Mouse (Mus musculus) embryonic facial prominence, embryonic 10.5 days (tissue): ENCODE data around the gene Gpbp1. TPM values are rescaled to one million over a fixed set of nuclear protein-coding genes. Genes with fewer than 3 reads are reported as not detected.

Experiments
- DNase-seq: peaks from one replicate; pipeline ENCODE4 v3.0.0-alpha.2; 2017; ENCODE audit warnings: low spot score
- H3K27ac ChIP-seq: fragments of 300-500 bp; sonication (generic); replicated peaks from 2 replicates; pipeline ENCODE4 v1.5.1; 2016; ENCODE audit warnings: mild to moderate bottlenecking
- H3K27me3 ChIP-seq: fragments of 300-500 bp; sonication (generic); replicated peaks from 2 replicates; pipeline ENCODE4 v1.6.1; 2016; ENCODE audit warnings: low read depth, mild to moderate bottlenecking; ENCODE audit not compliant: poor library complexity, severe bottlenecking
- H3K36me3 ChIP-seq: fragments of 300-500 bp; sonication (generic); replicated peaks from 2 replicates; pipeline ENCODE4 v1.6.1; 2016; ENCODE audit warnings: mild to moderate bottlenecking, moderate library complexity
- H3K4me1 ChIP-seq: fragments of 300-500 bp; sonication (generic); 2 replicates; pipeline ENCODE4 v1.6.1; 2016
- H3K4me3 ChIP-seq: fragments of 300-500 bp; sonication (generic); 2 replicates; pipeline ENCODE4 v1.5.1; 2016; ENCODE audit warnings: mild to moderate bottlenecking, moderate library complexity
- H3K9me3 ChIP-seq: fragments of 300-500 bp; sonication (generic); 2 replicates; pipeline ENCODE4 v1.6.1; 2016; ENCODE audit warnings: mild to moderate bottlenecking
- WGBS: fragments of 180-500 bp; shearing (Covaris S2); methylation state at CpG from one replicate; pipeline ENCODE4 v1.1.7; 2016; 5-methylcytosine and 5-hydroxymethylcytosine counted together
- polyA plus RNA-seq: library from polyadenylated mRNA; unstranded; fragments of >200 nt; fragmentation: Nextera tagmentation; extraction: Ambion mirVana; gene quantifications from 2 replicates; pipeline ENCODE4 v1.2.1, GENCODE M21; 2016

Gpbp1 gene
- polyA plus RNA-seq, 1 experiment from 2014 or later = 101 TPM

DNA sequence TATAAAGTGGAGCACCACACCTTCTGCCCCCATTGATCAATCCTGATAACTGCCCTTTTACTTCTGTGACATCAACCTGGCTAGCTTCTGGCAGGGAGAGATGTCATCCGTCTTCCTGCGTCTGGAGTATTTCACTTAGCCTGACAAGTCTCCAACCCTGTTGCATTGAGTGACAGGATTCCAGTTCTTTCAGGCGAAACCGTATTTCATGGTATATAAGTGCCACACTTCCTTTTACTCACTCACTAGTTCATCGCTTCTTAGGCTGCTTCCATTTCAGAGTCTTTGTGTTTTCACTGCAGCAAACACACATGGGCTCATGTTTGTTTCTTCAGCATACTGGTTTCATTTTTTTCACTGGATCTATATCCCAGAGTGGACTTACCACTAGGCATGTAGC is 19.5 kb upstream of the Gpbp1 start:
- H3K36me3 ChIP-seq = no peaks in the 10 kb centered on the region
- no peaks in the 10 kb centered on the region for H3K9me3 ChIP-seq
- H3K27ac ChIP-seq = no peak overlapping the region
- peaks cover 6% of the 10 kb centered on the region for H3K4me1 ChIP-seq
- H3K4me3 ChIP-seq = no peak overlapping the region
- H3K27me3 ChIP-seq = no peaks in the 10 kb centered on the region
- peak; percentile 21 for DNase-seq
- WGBS = 19% methylated on average over 5 of the region's 5 CpGs

DNA sequence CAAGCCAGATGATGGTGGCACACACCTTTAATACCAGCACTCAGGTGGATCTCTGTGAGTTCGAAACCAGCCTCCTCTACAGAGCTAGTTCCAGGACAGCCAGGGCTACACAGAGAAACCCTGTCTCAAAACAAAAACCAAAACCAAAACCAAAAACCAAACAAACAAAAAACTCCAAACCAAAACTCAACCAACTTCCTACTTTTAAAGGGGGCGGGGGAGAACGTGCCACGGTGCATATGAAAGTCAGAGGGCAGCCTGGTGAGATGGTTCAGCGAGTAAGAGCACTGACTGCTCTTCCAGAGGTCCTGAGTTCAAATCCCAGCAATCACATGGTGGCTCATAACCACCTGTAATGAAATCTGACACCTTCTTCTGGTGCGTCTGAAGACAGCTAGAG is 18.7 kb upstream of the Gpbp1 start:
- Histone ChIP-seq H3K27me3 (no peaks in the 10 kb centered on the region), H3K4me3 (no peak overlapping the region), H3K9me3 (no peaks in the 10 kb centered on the region), H3K4me1 (peaks cover 6% of the 10 kb centered on the region), H3K36me3 (no peaks in the 10 kb centered on the region), H3K27ac (no peak overlapping the region)
- 80% methylated on average over 6 of the region's 6 CpGs for WGBS
- DNase-seq = no peak

DNA sequence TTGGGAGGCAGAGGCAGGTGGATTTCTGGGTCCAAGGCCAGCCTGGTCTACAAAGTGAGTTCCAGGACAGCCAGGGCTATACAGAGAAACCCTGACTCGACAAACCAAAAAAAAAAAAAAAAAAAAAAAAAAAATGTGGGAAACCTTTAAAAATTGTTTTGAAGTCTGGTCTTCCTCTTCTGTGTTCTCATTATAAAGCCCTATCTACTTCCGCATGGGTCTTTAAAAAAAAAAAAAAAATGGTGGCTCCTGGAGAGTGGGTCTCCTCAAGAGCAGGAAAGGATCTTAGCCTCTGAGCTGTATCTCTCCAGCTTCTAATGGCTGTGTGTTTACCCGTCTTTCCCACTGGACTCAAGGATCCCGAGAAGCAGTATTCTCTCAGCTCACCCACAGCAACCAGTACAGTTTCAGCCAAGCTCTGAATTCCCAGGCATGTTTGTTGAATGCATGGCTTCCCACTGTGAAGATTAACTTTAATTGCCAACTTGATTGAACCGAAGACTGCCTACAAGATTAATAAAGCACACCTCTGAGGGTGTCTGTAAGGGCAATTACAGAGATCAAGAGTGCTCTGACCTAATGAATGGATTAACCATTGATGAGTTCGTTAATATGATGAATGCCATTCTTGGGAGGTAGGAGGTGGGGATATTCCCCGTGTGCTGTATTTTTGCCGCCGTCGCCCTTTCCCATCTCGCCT is 4.6 kb upstream of the Gpbp1 start:
- DNase-seq = no peak
- Histone ChIP-seq H3K27me3 (peaks cover 38% of the 10 kb centered on the region), H3K4me3 (no peak overlapping the region), H3K9me3 (no peaks in the 10 kb centered on the region), H3K4me1 (peaks cover 11% of the 10 kb centered on the region; the same call in 1 of the 2 replicates), H3K36me3 (no peaks in the 10 kb centered on the region), H3K27ac (no peak overlapping the region)
- WGBS = 53% methylated on average over 11 of the region's 11 CpGs

DNA sequence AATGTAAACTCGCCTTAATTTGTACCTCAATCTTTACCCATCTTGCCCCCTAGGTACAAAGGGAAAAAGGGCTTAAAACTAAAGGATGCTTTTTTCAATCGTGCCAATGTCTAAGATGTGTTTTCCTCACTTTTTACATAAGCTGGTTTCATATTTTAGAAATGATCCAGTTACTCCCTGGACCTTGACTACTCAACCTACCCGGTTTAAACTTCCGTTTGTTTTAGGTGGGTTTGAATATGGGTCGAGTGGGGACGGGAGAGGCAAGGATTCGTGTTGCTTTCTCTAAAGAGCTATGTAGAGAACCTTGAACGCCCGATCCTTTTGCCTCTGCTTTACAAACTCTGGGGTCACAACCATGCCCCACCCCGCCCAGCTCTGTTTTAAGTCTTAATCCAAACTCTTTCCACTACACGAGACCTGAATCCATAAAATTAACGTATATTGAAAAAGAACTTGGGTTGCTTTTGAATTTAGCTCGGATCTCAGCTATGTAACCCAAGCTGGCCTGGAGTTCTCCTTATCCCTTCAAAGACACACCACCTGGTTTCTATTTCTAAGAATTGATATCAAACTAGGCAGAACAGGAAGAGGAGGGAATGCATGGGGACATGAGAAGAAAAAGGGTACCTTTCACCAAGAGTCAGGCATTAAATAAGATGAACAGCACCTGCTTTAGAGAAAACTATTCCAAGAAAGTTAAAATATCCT is 1.3 kb upstream of the Gpbp1 start:
- Histone ChIP-seq H3K4me3 (peak overlapping the region; percentile 95), H3K36me3 (no peaks in the 10 kb centered on the region)
- WGBS = 24% methylated on average over 13 of the region's 13 CpGs

DNA sequence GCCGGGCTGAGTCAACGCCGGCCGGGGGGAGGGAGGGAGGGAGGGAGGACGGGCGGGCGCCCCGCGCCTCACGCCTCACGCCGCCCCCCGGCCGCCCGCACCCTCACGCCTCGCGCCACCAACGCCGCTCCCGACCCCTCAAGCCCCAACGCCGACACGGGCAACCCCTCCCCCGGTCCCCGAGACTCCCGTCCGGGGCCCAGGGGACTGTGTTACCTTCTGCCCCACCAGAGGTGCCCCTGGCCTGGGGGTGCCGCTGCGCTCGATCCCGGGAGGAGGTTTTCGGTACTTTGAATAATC is 459 bp downstream of the Gpbp1 start:
- no peaks in the 10 kb centered on the region for H3K9me3 ChIP-seq
- peaks cover 30% of the 10 kb centered on the region for H3K27me3 ChIP-seq
- H3K36me3 ChIP-seq = 0 out of 2 replicates have a peak, but pooled peaks cover 2% of the 10 kb centered on the region
- H3K4me1 ChIP-seq = peaks cover 38% of the 10 kb centered on the region
- H3K4me3 ChIP-seq = peak overlapping the region; percentile 95
- WGBS = 0% methylated on average over 27 of the region's 33 CpGs
- peak overlapping the region; percentile 99 for H3K27ac ChIP-seq
- no peak for DNase-seq

More for the DNA sequence above, 1.3 kb upstream of the Gpbp1 start:
- peaks cover 38% of the 10 kb centered on the region for H3K27me3 ChIP-seq
- peaks cover 21% of the 10 kb centered on the region for H3K4me1 ChIP-seq
- no peaks in the 10 kb centered on the region for H3K9me3 ChIP-seq
- DNase-seq = peak; percentile 11
- no peak overlapping the region for H3K27ac ChIP-seq

DNA sequence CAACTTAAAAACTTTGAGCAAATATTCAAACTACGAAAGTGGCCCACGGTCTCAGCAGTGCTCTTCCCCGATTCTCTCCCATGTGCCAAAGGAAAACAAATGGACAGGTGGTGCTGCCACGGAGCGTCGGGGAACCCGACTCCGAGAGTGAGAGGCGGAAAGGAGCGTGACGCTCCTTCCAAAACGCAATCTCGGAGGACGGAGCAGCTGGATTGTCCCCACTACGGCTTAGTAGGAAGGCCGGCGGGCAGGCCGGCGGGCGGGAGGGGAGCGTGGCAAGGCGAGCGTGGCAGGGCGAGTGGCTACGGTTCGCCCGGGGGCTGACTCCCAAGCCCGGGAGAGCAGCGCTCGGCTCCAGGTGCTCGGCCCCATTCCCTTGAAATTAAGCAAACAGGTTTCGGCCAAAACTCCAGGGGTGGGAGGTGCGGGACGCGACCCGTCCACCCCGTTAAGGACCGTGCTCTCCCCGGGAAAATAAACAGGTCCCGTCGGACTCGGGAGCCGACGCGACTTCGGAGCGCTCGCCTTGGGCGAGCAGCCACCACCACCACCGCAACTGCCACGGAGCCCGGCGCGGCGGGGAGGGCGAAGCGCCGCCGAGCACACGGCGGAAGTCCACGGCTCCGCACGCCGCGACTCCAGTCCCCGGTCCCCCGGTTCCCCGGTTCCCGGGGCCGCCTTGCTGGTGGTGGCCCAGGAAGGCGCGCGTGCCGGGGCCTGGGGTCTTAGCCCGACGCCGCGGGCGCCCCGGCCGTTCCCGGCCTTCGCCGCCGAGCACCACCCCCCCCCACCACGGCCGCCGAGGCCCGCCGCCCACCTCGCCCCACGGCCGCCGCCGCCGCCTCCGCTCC is 1.0 kb downstream of the Gpbp1 start:
- Histone ChIP-seq H3K36me3 (0 out of 2 replicates have a peak, but pooled peaks cover 7% of the 10 kb centered on the region), H3K9me3 (no peaks in the 10 kb centered on the region), H3K4me3 (peak overlapping the region; percentile 95), H3K27ac (peak overlapping the region; percentile 99), H3K27me3 (peaks cover 30% of the 10 kb centered on the region), H3K4me1 (peaks cover 41% of the 10 kb centered on the region)
- WGBS = under 1% methylated on average over 93 of the region's 98 CpGs
- DNase-seq = peak; percentile 65

DNA sequence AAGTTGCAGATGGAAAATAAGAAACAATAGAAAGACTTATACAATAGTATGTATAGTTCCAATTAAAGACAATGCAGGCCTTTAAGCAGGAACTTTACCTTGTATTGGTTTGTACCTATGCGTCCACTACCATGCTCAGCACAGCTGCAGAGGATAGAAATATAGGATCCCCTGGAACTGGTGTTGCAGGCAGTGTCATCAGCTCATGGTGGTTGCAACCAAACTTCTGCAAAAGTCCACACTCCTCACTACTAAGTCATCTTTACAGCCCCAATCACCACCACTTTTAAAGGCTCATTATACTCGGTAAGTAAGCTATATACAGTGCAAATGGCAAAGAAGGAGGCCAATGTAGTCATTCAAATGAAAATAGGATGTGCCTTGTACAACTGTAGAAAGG is 12.2 kb downstream of the Gpbp1 start:
- Histone ChIP-seq H3K27ac (no peak overlapping the region), H3K4me3 (no peak overlapping the region), H3K27me3 (no peaks in the 10 kb centered on the region), H3K36me3 (peaks cover 42% of the 10 kb centered on the region), H3K4me1 (no peaks in the 10 kb centered on the region), H3K9me3 (no peaks in the 10 kb centered on the region)
- DNase-seq = no peak
- 92% methylated on average over 2 of the region's 2 CpGs for WGBS

DNA sequence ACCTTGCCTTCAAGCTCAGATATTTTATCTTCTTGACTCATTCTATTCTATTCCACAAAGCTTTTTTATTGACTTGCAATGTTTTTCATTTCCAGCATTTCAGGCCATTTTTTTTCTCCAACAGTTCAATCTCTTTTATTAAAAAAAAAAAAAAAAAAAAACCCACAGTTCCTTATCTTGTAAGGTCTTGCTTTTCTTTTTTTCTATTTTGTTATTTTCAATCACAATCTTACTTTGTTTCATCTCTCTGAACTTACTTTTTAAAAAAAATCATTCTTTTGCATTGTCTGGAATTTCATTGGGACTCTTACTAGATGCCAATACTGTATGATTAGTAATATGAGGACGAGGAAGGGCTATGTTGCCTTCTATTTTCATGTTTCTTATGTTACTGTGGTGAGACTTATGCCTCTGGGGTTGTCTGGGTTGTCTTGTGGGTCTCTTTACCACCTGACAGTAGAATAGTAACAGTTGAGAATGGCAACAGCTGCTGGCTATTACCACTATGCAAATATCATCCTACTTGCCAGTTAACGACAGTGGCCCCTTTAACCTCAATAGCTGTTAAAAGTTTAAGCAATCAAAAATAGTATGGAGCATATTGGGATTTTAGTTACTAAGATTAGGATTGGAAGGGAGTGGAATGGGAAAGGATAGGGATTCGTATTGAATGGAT is 19.2 kb downstream of the Gpbp1 start:
- H3K4me3 ChIP-seq = no peak overlapping the region
- H3K27ac ChIP-seq = no peak overlapping the region
- no peaks in the 10 kb centered on the region for H3K4me1 ChIP-seq
- H3K9me3 ChIP-seq = no peaks in the 10 kb centered on the region
- peaks cover 28% of the 10 kb centered on the region for H3K36me3 ChIP-seq
- no peaks in the 10 kb centered on the region for H3K27me3 ChIP-seq
- WGBS = 85% methylated on average over 3 of the region's 3 CpGs
- no peak for DNase-seq

DNA sequence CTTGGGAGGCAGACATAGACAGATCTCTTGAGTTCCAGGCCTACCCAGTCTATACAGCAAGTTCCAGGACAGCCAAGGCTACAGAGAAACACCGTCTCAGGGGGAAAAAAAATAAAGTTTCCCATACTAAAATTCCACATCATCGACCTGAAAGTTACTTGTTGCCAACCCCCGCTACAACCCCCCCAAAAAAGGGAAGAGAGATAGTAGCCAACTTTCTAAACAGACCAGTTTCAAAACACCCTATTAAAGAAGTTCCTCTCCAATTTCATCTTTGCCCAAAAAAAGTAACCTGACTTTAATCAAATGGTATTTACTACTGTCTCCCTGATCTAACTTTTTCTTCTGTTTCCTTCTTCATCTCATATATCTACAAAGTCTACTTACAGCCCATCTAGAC is 22.6 kb downstream of the Gpbp1 start:
- Histone ChIP-seq H3K4me3 (no peak overlapping the region), H3K27ac (no peak overlapping the region), H3K4me1 (no peaks in the 10 kb centered on the region), H3K9me3 (no peaks in the 10 kb centered on the region), H3K27me3 (no peaks in the 10 kb centered on the region), H3K36me3 (peaks cover 56% of the 10 kb centered on the region)
- WGBS = 90% methylated on average over 3 of the region's 3 CpGs
- no peak for DNase-seq

DNA sequence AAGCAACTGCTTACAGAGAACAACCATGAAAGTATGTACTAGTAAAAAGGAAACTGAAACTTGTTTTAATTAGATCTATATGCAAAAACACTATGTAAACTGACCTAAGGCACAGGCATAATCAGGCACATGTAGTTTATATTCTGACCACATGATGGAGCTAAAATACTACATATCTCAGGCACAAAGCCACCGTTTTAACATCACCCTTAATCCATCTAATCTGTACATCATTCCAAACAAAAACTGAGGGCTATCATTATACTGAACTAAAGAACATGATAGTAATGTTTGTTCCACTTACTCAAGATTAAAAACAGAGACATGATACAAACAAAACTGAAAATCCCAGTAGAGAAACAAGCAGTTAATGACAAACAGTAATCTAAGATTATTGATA is 28.5 kb downstream of the Gpbp1 start:
- no peak overlapping the region for H3K4me3 ChIP-seq
- 15% methylated on average over 1 of the region's 1 CpGs for WGBS
- no peaks in the 10 kb centered on the region for H3K9me3 ChIP-seq
- no peak for DNase-seq
- H3K27ac ChIP-seq = no peak overlapping the region
- no peaks in the 10 kb centered on the region for H3K4me1 ChIP-seq
- H3K36me3 ChIP-seq = peaks cover 36% of the 10 kb centered on the region
- H3K27me3 ChIP-seq = no peaks in the 10 kb centered on the region

DNA sequence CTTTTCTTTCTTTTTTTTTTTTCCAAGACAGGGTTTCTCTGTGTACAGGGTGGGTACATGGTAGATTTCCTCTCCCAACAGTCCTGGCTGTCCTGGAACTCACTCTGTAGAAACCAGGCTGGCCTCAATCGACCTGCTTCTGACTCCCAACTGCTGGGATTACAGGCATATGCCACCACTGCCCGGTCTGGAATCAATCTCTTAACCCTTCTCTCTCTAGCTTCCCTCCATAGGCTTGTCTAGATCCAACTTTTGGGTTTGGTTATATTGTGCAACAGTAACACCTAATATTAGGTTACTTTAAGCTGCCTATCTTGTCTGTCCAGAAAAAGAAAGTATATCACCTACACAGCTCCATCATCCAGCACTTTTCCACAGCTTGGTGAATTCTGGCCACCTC is 33.1 kb downstream of the Gpbp1 start:
- DNase-seq = no peak
- WGBS = 80% methylated on average over 2 of the region's 2 CpGs
- Histone ChIP-seq H3K27me3 (no peaks in the 10 kb centered on the region), H3K36me3 (peaks cover 16% of the 10 kb centered on the region), H3K4me3 (no peak overlapping the region), H3K9me3 (no peaks in the 10 kb centered on the region), H3K4me1 (no peaks in the 10 kb centered on the region), H3K27ac (no peak overlapping the region)

DNA sequence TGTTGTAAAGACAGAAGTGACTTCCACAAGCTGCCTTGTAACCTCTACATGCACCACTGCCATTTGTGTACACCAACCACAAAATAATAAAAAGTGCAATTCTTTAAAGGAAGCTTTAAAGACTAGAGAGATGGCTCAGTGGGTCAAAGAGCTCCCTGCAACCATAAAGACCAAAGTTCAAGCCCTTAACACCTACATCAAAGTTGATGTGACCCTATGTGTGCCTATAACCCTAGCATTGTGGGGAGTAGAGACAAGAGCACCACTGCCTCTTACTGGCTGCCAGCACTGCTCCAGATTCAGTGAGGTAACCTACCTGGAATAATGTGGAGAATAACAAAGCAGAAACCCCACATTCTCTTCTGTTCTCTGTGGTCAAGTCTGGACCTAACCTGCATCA is 45.6 kb downstream of the Gpbp1 start:
- Histone ChIP-seq H3K9me3 (no peaks in the 10 kb centered on the region), H3K27me3 (no peaks in the 10 kb centered on the region), H3K36me3 (peaks cover 51% of the 10 kb centered on the region), H3K4me3 (no peak overlapping the region), H3K27ac (no peak overlapping the region), H3K4me1 (no peaks in the 10 kb centered on the region)
- DNase-seq = no peak
